Mouse (Mus musculus): ENCODE measurements around the gene Olfr1339. TPM values are rescaled to one million over a fixed set of nuclear protein-coding genes. Genes with fewer than 3 reads are reported as not detected.

The Olfr1339 gene
- total and polyA plus RNA-seq, 3 experiments: not detected

DNA sequence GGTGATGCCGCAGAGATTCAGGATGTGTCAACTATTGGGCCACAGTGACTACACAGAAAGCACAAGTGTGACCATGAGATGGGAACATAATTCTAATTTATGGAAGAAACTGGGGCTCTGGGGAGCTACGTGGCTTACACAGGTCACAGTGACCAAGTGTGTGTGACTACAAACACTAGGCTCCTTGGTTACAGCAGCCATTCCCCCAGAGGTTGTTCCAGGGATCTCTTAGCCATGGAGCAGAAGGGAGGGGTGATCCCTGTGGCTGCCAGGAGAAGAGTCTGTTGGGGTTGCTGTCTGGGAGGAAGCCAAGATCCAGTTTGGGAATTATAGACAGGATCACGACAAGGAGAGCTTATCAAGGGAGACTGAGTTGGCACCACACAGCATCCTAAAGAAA, 28.8 kb upstream of the Olfr1339 start, which contains the start of gene Olfr1341:
TSS of gene Olfr1341 (plus strand) at position 301 of the 400 bp plus-strand sequence.
- TF ChIP-seq BHLHE40 (IDR thresholded peaks at IDR 0.05; ENCODE audit: borderline replicate concordance, low read depth, low read length): no peak
- no peak for TF ChIP-seq CHD2 (IDR thresholded peaks at IDR 0.05; ENCODE audit: low read length)
- no peak for TF ChIP-seq RAD21 (IDR thresholded peaks at IDR 0.05; ENCODE audit: low read depth, low read length)
- TF ChIP-seq POLR2AphosphoS2 (IDR thresholded peaks at IDR 0.05; ENCODE audit: low read length): no peak
- TF ChIP-seq JUND (IDR thresholded peaks at IDR 0.05; ENCODE audit: low read depth, low read length): no peak
- no peak for TF ChIP-seq NELFE (IDR thresholded peaks at IDR 0.05; ENCODE audit: low read depth, low read length)
- no peak for TF ChIP-seq USF2 (IDR thresholded peaks at IDR 0.05; ENCODE audit: borderline replicate concordance in 1 of 2, insufficient read depth in 1 of 2, low read depth in 1 of 2, low read length in 2 of 2)
- no peak for TF ChIP-seq SIN3A (IDR thresholded peaks at IDR 0.05; ENCODE audit: low read length)
- no peak for TF ChIP-seq ZKSCAN1 (IDR thresholded peaks at IDR 0.05; ENCODE audit: low read depth, low read length)
- no peak for TF ChIP-seq CHD1 (IDR thresholded peaks at IDR 0.05; ENCODE audit: low read depth, low read length)
- TF ChIP-seq MAFK (IDR thresholded peaks at IDR 0.05; ENCODE audit: borderline replicate concordance, low read depth, low read length): no peak
- TF ChIP-seq TAL1 (IDR thresholded peaks at IDR 0.05; ENCODE audit: low read length): no peak
- no peak for TF ChIP-seq RCOR1 (IDR thresholded peaks at IDR 0.05; ENCODE audit: low read depth, low read length)
- no peak for TF ChIP-seq EP300 (IDR thresholded peaks at IDR 0.05; ENCODE audit: low read depth in 1 of 2, low read length in 2 of 2)
- no peak for TF ChIP-seq GABPA (IDR thresholded peaks at IDR 0.05; ENCODE audit: low read depth, low read length)
- Histone ChIP-seq H3K4me1 (ENCODE audit: control insufficient read depth in 1 of 2, insufficient read depth in 2 of 2, low read length in 2 of 2) (no peaks in the 10 kb centered on the region), H3K27ac (ENCODE audit: control insufficient read depth, low read depth, low read length) (no peak within 1 kb of the TSS), H3K36me3 (ENCODE audit: control insufficient read depth in 1 of 2, insufficient read depth in 2 of 2, low read length in 2 of 2) (no peaks in the 10 kb centered on the region), H3K9me3 (replicated peaks; ENCODE audit: insufficient read depth, low read length) (no peaks in the 10 kb centered on the region), H3K9ac (ENCODE audit: control insufficient read depth, low read depth, low read length, poor library complexity, severe bottlenecking) (no peak within 1 kb of the TSS), H3K27me3 (ENCODE audit: control insufficient read depth in 1 of 2, insufficient read depth in 2 of 2, low read length in 2 of 2) (no peaks in the 10 kb centered on the region; a peak in 1 of 4 replicates), H3K79me2 (ENCODE audit: control insufficient read depth, insufficient read depth, low read length, poor library complexity) (no peaks in the 10 kb centered on the region), H3K4me3 (ENCODE audit: control insufficient read depth in 1 of 2, insufficient read depth in 1 of 2, low read depth in 2 of 2, low read length in 2 of 2) (no peak within 1 kb of the TSS)
- no peak for DNase-seq (ENCODE audit: low read depth, low spot score)

DNA sequence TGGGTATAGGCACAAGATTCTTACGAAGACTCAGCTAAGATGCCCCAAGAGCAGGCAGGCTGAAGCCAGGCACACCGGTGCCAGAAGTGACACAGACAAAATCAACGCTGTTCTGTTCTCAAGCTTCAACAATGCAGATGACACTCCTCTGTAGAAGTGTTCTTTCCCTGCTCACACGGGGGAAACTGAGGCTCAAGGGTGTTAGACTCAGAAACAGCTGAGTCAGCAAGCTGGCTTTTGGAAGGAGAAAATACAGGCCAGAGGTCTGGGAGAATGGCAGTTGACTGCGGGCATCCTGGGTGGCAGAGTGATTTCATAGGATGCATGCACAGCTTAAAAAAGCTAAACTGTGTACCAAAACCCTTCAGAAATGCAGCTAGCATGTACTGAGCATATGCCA, 23.9 kb upstream of the Olfr1339 start:
- peak; percentile 55; the same call in 1 of the 2 replicates for TF ChIP-seq MAFK (IDR thresholded peaks at IDR 0.05; ENCODE audit: borderline replicate concordance, low read depth, low read length)
- no peak for TF ChIP-seq KAT2A (conservative IDR thresholded peaks at IDR 0.05; ENCODE audit: low read depth, low read length)
- no peaks in the 10 kb centered on the region for H3K4me1 ChIP-seq (ENCODE audit: control insufficient read depth in 1 of 2, insufficient read depth in 2 of 2, low read length in 2 of 2)
- H3K9ac ChIP-seq (ENCODE audit: control insufficient read depth, low read depth, low read length, poor library complexity, severe bottlenecking): no peak overlapping the region
- no peaks in the 10 kb centered on the region for H3K79me2 ChIP-seq (ENCODE audit: control insufficient read depth, insufficient read depth, low read length, poor library complexity)
- no peaks in the 10 kb centered on the region for H3K36me3 ChIP-seq (ENCODE audit: control insufficient read depth in 1 of 2, insufficient read depth in 2 of 2, low read length in 2 of 2)
- peaks cover 0 to 7% of the 10 kb centered on the region in 2 experiments; a peak in 1 of 4 replicates for H3K27me3 ChIP-seq (ENCODE audit: control insufficient read depth in 1 of 2, insufficient read depth in 2 of 2, low read length in 2 of 2)
- no peak for DNase-seq (ENCODE audit: low read depth, low spot score)
- no peak overlapping the region for H3K27ac ChIP-seq (ENCODE audit: control insufficient read depth, low read depth, low read length)
- no peaks in the 10 kb centered on the region for H3K9me3 ChIP-seq (replicated peaks; ENCODE audit: insufficient read depth, low read length)
- H3K4me3 ChIP-seq (ENCODE audit: control insufficient read depth in 1 of 2, insufficient read depth in 1 of 2, low read depth in 2 of 2, low read length in 2 of 2): no peak overlapping the region
